Mouse (Mus musculus) stomach, postnatal 0 days (tissue): ENCODE results near the gene Zfp335. TPM values are rescaled to one million over a fixed set of nuclear protein-coding genes. Genes with fewer than 3 reads are reported as not detected.
"Not testable (repeated sequence)": the region's sequence is repeated elsewhere in the genome, so short reads cannot be mapped to it uniquely, and the experiment has no call there.

Experiments
- ATAC-seq: fragments of 200-750 bp; cut with Nextera tagmentation; 2 replicates; pipeline ENCODE4 v1.8.0; 2017; ENCODE audit not compliant: low FRiP score, low TSS enrichment
- DNase-seq: peaks from one replicate; pipeline ENCODE4 v3.0.0-alpha.2; 2016; ENCODE audit warnings: low spot score
- H3K27ac ChIP-seq: fragments of 300-500 bp; sonication (generic); replicated peaks from 2 replicates; pipeline ENCODE4 v1.5.1; 2014; ENCODE audit warnings: mild to moderate bottlenecking, control low read depth
- H3K27me3 ChIP-seq: fragments of 300-500 bp; sonication (generic); 2 replicates; pipeline ENCODE4 v1.6.1; 2014; ENCODE audit warnings: low read length; ENCODE audit not compliant: control insufficient read depth, insufficient read depth
- H3K36me3 ChIP-seq: fragments of 300-500 bp; sonication (generic); 2 replicates; pipeline ENCODE4 v1.6.1; 2014; ENCODE audit warnings: low read length, mixed read lengths; ENCODE audit not compliant: control insufficient read depth, insufficient read depth
- H3K4me1 ChIP-seq: fragments of 300-500 bp; sonication (generic); replicated peaks from 2 replicates; pipeline ENCODE4 v1.6.1; 2014; ENCODE audit warnings: antibody characterized with exemption; ENCODE audit not compliant: control insufficient read depth, insufficient read depth
- H3K4me2 ChIP-seq: fragments of 300-500 bp; sonication (generic); replicated peaks from 2 replicates; pipeline ENCODE4 v1.6.1; 2014; ENCODE audit warnings: low read depth, mild to moderate bottlenecking, control low read depth, moderate library complexity
- H3K4me3 ChIP-seq: fragments of 300-500 bp; sonication (generic); 2 replicates; pipeline ENCODE4 v1.5.1; 2014; ENCODE audit warnings: low read depth, low read length, control low read depth
- H3K9ac ChIP-seq: fragments of 300-500 bp; sonication (generic); 2 replicates; pipeline ENCODE4 v1.6.1; 2014; ENCODE audit warnings: mild to moderate bottlenecking, low read length, control low read depth, mixed read lengths
- H3K9me3 ChIP-seq: fragments of 300-500 bp; sonication (generic); 2 replicates; pipeline ENCODE4 v1.6.1; 2016; ENCODE audit warnings: low read length; ENCODE audit not compliant: control insufficient read depth
- CTCF ChIP-seq: IDR thresholded peaks from 2 replicates; pipeline ENCODE4 v1.5.1; 2016; ENCODE audit warnings: antibody characterized with exemption, low read depth, mild to moderate bottlenecking, moderate library complexity
- EP300 ChIP-seq: optimal IDR thresholded peaks from 2 replicates; pipeline ENCODE3; 2016; ENCODE audit warnings: antibody characterized with exemption
- WGBS: fragments of 180-500 bp; shearing (Covaris S2); extraction: QIAGEN DNeasy Blood & Tissue Kit; methylation state at CpG from one replicate; pipeline ENCODE4 v1.1.7; 2014; 5-methylcytosine and 5-hydroxymethylcytosine counted together
- polyA plus RNA-seq: library from polyadenylated mRNA; unstranded; fragments of >200 nt; fragmentation: Nextera tagmentation; extraction: Ambion mirVana; gene quantifications from 2 replicates; pipeline ENCODE4 v1.2.1, GENCODE M21; 2015

The Zfp335 gene
- polyA plus RNA-seq, 1 experiment from 2014 or later = 3.7 TPM

GRCm38 (mm10) chr2:164879568-164880277 is 31.8 kb downstream of the Zfp335 start:
- peak overlapping the region; percentile 100 for H3K27ac ChIP-seq
- 0 out of 2 replicates have a peak, but pooled peaks cover 3% of the 10 kb centered on the region for H3K4me1 ChIP-seq
- no peaks in the 10 kb centered on the region for H3K9me3 ChIP-seq
- H3K9ac ChIP-seq = peak overlapping the region; percentile 100
- peak overlapping the region; percentile 98 for H3K4me3 ChIP-seq
- 0% methylated on average over 64 of the region's 72 CpGs for WGBS
- peaks cover 9% of the 10 kb centered on the region for H3K36me3 ChIP-seq
- ATAC-seq (peak; percentile 88), DNase-seq (peak; percentile 98)
- no peaks in the 10 kb centered on the region for H3K27me3 ChIP-seq
- peak overlapping the region; percentile 97 for H3K4me2 ChIP-seq
- TF ChIP-seq CTCF (no peak), EP300 (peak; percentile 11)

- peak within 1 kb of the TSS; percentile 97 for H3K4me2 ChIP-seq
- 0% methylated on average over 34 of the region's 40 CpGs for WGBS
- DNase-seq = peak; percentile 92
- peak within 1 kb of the TSS; percentile 98 for H3K4me3 ChIP-seq
- ATAC-seq = peak; percentile 84
- peaks cover 6% of the 10 kb centered on the region for H3K36me3 ChIP-seq
- peak within 1 kb of the TSS; percentile 100 for H3K9ac ChIP-seq
- no peaks in the 10 kb centered on the region for H3K27me3 ChIP-seq
- peaks cover 3% of the 10 kb centered on the region; the same call in 1 of the 2 replicates for H3K4me1 ChIP-seq
- H3K27ac ChIP-seq = peak within 1 kb of the TSS; percentile 100
- no peak for TF ChIP-seq CTCF
- TF ChIP-seq EP300 = peak; percentile 24
- no peaks in the 10 kb centered on the region for H3K9me3 ChIP-seq
Measured at GRCm38 (mm10) chr2:164879228-164879567, 32.4 kb downstream of the Zfp335 start, which contains the start of gene Pcif1. Gene Pcif1 (plus strand): TSS chr2:164879304.

- H3K4me1 ChIP-seq = peaks cover 3% of the 10 kb centered on the region; the same call in 1 of the 2 replicates
- H3K9me3 ChIP-seq = no peaks in the 10 kb centered on the region
- no peaks in the 10 kb centered on the region for H3K27me3 ChIP-seq
- H3K9ac ChIP-seq = peak overlapping the region; percentile 100
- peak; percentile 52 for TF ChIP-seq CTCF
- TF ChIP-seq EP300 = no peak
- H3K4me3 ChIP-seq = peak overlapping the region; percentile 98
- peaks cover under 1% of the 10 kb centered on the region; the same call in 1 of the 2 replicates for H3K36me3 ChIP-seq
- peak overlapping the region; percentile 100 for H3K27ac ChIP-seq
- peak; percentile 63 for ATAC-seq
- H3K4me2 ChIP-seq = peak overlapping the region; percentile 97
- peak; percentile 78 for DNase-seq
- under 1% methylated on average over 28 of the region's 28 CpGs for WGBS
Measured at GRCm38 (mm10) chr2:164878509-164879227, 32.9 kb downstream of the Zfp335 start.

- not testable (repeated sequence) for H3K9me3 ChIP-seq
Measured at GRCm38 (mm10) chr2:164877376-164878215, 34.0 kb downstream of the Zfp335 start.

GRCm38 (mm10) chr2:164875648-164876047 is 35.9 kb downstream of the Zfp335 start:
- not testable (repeated sequence) for H3K4me3 ChIP-seq, H3K9ac ChIP-seq, H3K27me3 ChIP-seq, H3K4me1 ChIP-seq, DNase-seq, H3K4me2 ChIP-seq, H3K36me3 ChIP-seq, H3K27ac ChIP-seq, H3K9me3 ChIP-seq, ATAC-seq
- peak; percentile 15; the same call in 1 of the 2 replicates for TF ChIP-seq CTCF
- 52% methylated on average over 2 of the region's 2 CpGs for WGBS

More at GRCm38 (mm10) chr2:164877376-164878215, 34.0 kb downstream of the Zfp335 start:
- not testable (repeated sequence) for H3K36me3 ChIP-seq, H3K4me3 ChIP-seq, H3K9ac ChIP-seq, ATAC-seq, H3K27ac ChIP-seq, H3K4me1 ChIP-seq, H3K27me3 ChIP-seq, DNase-seq
- 71% methylated on average over 11 of the region's 11 CpGs for WGBS
- H3K4me2 ChIP-seq = peak overlapping the region; percentile 97
